8 mouse cellular contexts compared by ENCODE assay signal in genomic region chr12:76081557-76082211, GRCm38 (mm10).
A peak's percentile ranks its signal among the peaks of the same experiment; 100 is the strongest.
DNase-seq lines count a peak whose midpoint lies in the region; ATAC-seq and TF ChIP-seq lines count a peak whose summit lies in the region.

No protein-coding gene starts in this region.

- H3K4me2 ChIP-seq in lung, embryonic 14.5 days = peak overlapping the region; percentile 64

- TF ChIP-seq CTCF in lung, embryonic 14.5 days (IDR thresholded peaks at IDR 0.05; ENCODE audit: low read depth) = no peak

- H3K27ac ChIP-seq in lung, embryonic 14.5 days (ENCODE audit: low read depth) = peak overlapping the region; percentile 55; the same call in 1 of the 2 replicates

- peak; percentile 82 for ATAC-seq in lung, embryonic 14.5 days (ENCODE audit: insufficient read depth)

- H3K9me3 ChIP-seq in lung, embryonic 14.5 days (ENCODE audit: low read depth, low read length) = no peaks in the 10 kb centered on the region

- DNase-seq in lung, embryonic 14.5 days = peak; percentile 77
- DNase-seq in lung, postnatal 36 days = no peak
- peak; percentile 91 to 93 for DNase-seq in cerebellum, postnatal 14 days
- DNase-seq in frontal cortex, postnatal 36 days (ENCODE audit: low spot score in 2 of 2) = peak; percentile 80 to 84
- peak; percentile 68 to 85 for DNase-seq in left cerebral cortex, adult 8-10 months (ENCODE audit: low spot score in 2 of 2)
- DNase-seq in neural tube, embryonic 10.5 days (ENCODE audit: extremely low spot score, low spot score) = peak; percentile 59
- DNase-seq in spleen, adult 12 weeks (ENCODE audit: low spot score) = no peak
- DNase-seq in adipocyte (ENCODE audit: low spot score) = no peak

- H3K36me3 ChIP-seq in lung, embryonic 14.5 days (ENCODE audit: insufficient read depth) = peaks cover 11% of the 10 kb centered on the region

- 4% methylated on average over 22 of the region's 22 CpGs for WGBS in lung, embryonic 14.5 days

- H3K4me3 ChIP-seq in lung, embryonic 14.5 days (ENCODE audit: low read depth, low read length) = peak overlapping the region; percentile 29

- H3K27me3 ChIP-seq in lung, embryonic 14.5 days (ENCODE audit: insufficient read depth, low read length) = no peaks in the 10 kb centered on the region

- peak overlapping the region; percentile 34 for H3K9ac ChIP-seq in lung, embryonic 14.5 days

- peaks cover 15% of the 10 kb centered on the region for H3K4me1 ChIP-seq in lung, embryonic 14.5 days (ENCODE audit: insufficient read depth)

Comparison
In these comparisons a context has a peak if more than half of its experiments do, and no peak if none do; other contexts are left out.
1. DNase-seq: peak in lung, embryonic 14.5 days (single experiment), cerebellum, postnatal 14 days (2 of 2), frontal cortex, postnatal 36 days (2 of 2), left cerebral cortex, adult 8-10 months (2 of 2) and neural tube, embryonic 10.5 days (single experiment); none in lung, postnatal 36 days (single experiment), spleen, adult 12 weeks (single experiment) and adipocyte (single experiment).